Mouse (Mus musculus) thymus, adult 2 months (tissue): ENCODE data around the gene Vstm4.

Source experiments
- CTCF ChIP-seq: fragments of 200-500 bp; IDR thresholded peaks from 2 replicates; pipeline ENCODE4 v1.5.1; 2012; ENCODE audit warnings: mild to moderate bottlenecking, control low read depth, low read length, moderate library complexity, borderline replicate concordance; ENCODE audit not compliant: control insufficient read depth, poor library complexity, insufficient read depth; ENCODE audit errors: extremely low read depth
- POLR2A ChIP-seq: fragments of 200-500 bp; IDR thresholded peaks from 2 replicates; pipeline ENCODE4 v1.6.1; 2012; ENCODE audit warnings: mild to moderate bottlenecking, low read length, control low read depth, moderate library complexity; ENCODE audit not compliant: control insufficient read depth, poor library complexity, insufficient read depth; ENCODE audit errors: extremely low read depth

DNA sequence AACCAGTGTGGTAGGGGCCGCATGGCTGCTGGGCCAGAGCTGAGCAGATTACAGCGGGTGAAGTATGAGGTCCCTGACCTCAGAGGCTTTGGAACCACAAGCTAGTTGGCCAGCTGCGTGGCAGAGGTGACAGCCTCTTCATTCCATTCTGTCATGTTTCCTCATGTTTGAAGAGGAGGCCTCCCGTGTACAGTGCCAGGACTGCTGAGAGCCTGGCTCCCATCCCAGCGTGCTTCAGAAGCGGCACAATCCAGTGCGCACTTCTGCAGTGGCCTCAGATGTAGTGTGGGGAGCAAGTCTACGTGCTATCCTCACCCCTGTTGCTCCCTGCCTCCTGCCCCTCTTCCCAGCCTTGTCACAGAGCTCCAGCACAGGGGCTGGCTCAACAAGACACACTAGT is 99.9 kb downstream of the Vstm4 start:
- TF ChIP-seq CTCF (no peak), POLR2A (no peak)
